Mouse (Mus musculus) bone marrow, adult 2 months (tissue): ENCODE results near the gene Lrrtm3.

Experiments
- CTCF ChIP-seq: fragments of 200-500 bp; IDR thresholded peaks from 2 replicates; pipeline ENCODE4 v1.5.1; 2011; ENCODE audit warnings: low read length, control low read depth; ENCODE audit not compliant: control insufficient read depth, insufficient read depth
- POLR2A ChIP-seq: fragments of 200-500 bp; IDR thresholded peaks from 2 replicates; pipeline ENCODE4 v1.6.1; 2011; ENCODE audit warnings: low read depth, mild to moderate bottlenecking, control low read depth, low read length, borderline replicate concordance; ENCODE audit not compliant: control insufficient read depth

- no peak for TF ChIP-seq CTCF
- TF ChIP-seq POLR2A, result no peak
Measured at GRCm38 (mm10) chr10:63899891-63900290, 190.2 kb downstream of the Lrrtm3 start.
